Mouse (Mus musculus): ENCODE results near the gene Sulf2. TPM values are rescaled to one million over a fixed set of nuclear protein-coding genes. Genes with fewer than 3 reads are reported as not detected.
A peak's percentile ranks its signal among the peaks of the same experiment; 100 is the strongest.

Gene Sulf2
- polyA plus RNA-seq, 1 experiment from 2014 or later: 134 TPM

GRCm38 (mm10) chr2:166112986-166113385 is 42.5 kb downstream of the Sulf2 start:
- 0 out of 2 replicates have a peak, but pooled peaks cover 5% of the 10 kb centered on the region for H3K4me1 ChIP-seq (replicated peaks; ENCODE audit: control insufficient read depth, insufficient read depth, low read length)
- H3K9ac ChIP-seq (ENCODE audit: low read length): no peak overlapping the region
- no peak for DNase-seq (ENCODE audit: low spot score)
- no peak overlapping the region for H3K27ac ChIP-seq (ENCODE audit: low read depth)
- no peak overlapping the region for H3K4me3 ChIP-seq (ENCODE audit: low read depth, low read length)
- ATAC-seq (replicated peaks; ENCODE audit: low FRiP score, low TSS enrichment, low read depth): no peak
- H3K9me3 ChIP-seq (ENCODE audit: control insufficient read depth, low read length): no peaks in the 10 kb centered on the region
- WGBS: 86% methylated on average over 11 of the region's 11 CpGs
- no peak overlapping the region for H3K4me2 ChIP-seq (ENCODE audit: low read length)
- H3K36me3 ChIP-seq (ENCODE audit: control insufficient read depth, insufficient read depth, low read length): peaks cover 48% of the 10 kb centered on the region
- H3K27me3 ChIP-seq (replicated peaks; ENCODE audit: control insufficient read depth, insufficient read depth, low read length): no peaks in the 10 kb centered on the region

GRCm38 (mm10) chr2:166111831-166112250 is 43.6 kb downstream of the Sulf2 start:
- peak; percentile 45 for ATAC-seq (replicated peaks; ENCODE audit: low FRiP score, low TSS enrichment, low read depth)
- H3K36me3 ChIP-seq (ENCODE audit: control insufficient read depth, insufficient read depth, low read length): peaks cover 44% of the 10 kb centered on the region
- no peaks in the 10 kb centered on the region for H3K9me3 ChIP-seq (ENCODE audit: control insufficient read depth, low read length)
- H3K4me2 ChIP-seq (ENCODE audit: low read length): no peak overlapping the region
- peaks cover 5% of the 10 kb centered on the region; the same call in 1 of the 2 replicates for H3K4me1 ChIP-seq (replicated peaks; ENCODE audit: control insufficient read depth, insufficient read depth, low read length)
- H3K27ac ChIP-seq (ENCODE audit: low read depth): no peak overlapping the region
- WGBS: 58% methylated on average over 10 of the region's 10 CpGs
- no peak overlapping the region for H3K4me3 ChIP-seq (ENCODE audit: low read depth, low read length)
- no peaks in the 10 kb centered on the region for H3K27me3 ChIP-seq (replicated peaks; ENCODE audit: control insufficient read depth, insufficient read depth, low read length)
- no peak for DNase-seq (ENCODE audit: low spot score)
- H3K9ac ChIP-seq (ENCODE audit: low read length): no peak overlapping the region

- Histone ChIP-seq H3K4me3 (ENCODE audit: low read depth, low read length) (no peak overlapping the region), H3K4me1 (replicated peaks; ENCODE audit: control insufficient read depth, insufficient read depth, low read length) (peaks cover 10% of the 10 kb centered on the region; the same call in 1 of the 2 replicates), H3K27ac (ENCODE audit: low read depth) (no peak overlapping the region), H3K4me2 (ENCODE audit: low read length) (no peak overlapping the region), H3K27me3 (replicated peaks; ENCODE audit: control insufficient read depth, insufficient read depth, low read length) (no peaks in the 10 kb centered on the region), H3K36me3 (ENCODE audit: control insufficient read depth, insufficient read depth, low read length) (peaks cover 38% of the 10 kb centered on the region), H3K9ac (ENCODE audit: low read length) (no peak overlapping the region), H3K9me3 (ENCODE audit: control insufficient read depth, low read length) (no peaks in the 10 kb centered on the region)
- WGBS: 62% methylated on average over 2 of the region's 2 CpGs
- DNase-seq (ENCODE audit: low spot score): no peak
- peak; percentile 17; the same call in 1 of the 2 replicates for ATAC-seq (replicated peaks; ENCODE audit: low FRiP score, low TSS enrichment, low read depth)
These were observed 44.2 kb downstream of the Sulf2 start for GRCm38 (mm10) chr2:166111238-166111637.

- DNase-seq (ENCODE audit: low spot score) (no peak), ATAC-seq (replicated peaks; ENCODE audit: low FRiP score, low TSS enrichment, low read depth) (no peak)
- no peak overlapping the region for H3K9ac ChIP-seq (ENCODE audit: low read length)
- H3K4me1 ChIP-seq (replicated peaks; ENCODE audit: control insufficient read depth, insufficient read depth, low read length): peaks cover 10% of the 10 kb centered on the region; the same call in 1 of the 2 replicates
- WGBS: 86% methylated on average over 8 of the region's 8 CpGs
- no peak overlapping the region for H3K4me2 ChIP-seq (ENCODE audit: low read length)
- H3K9me3 ChIP-seq (ENCODE audit: control insufficient read depth, low read length): no peaks in the 10 kb centered on the region
- no peaks in the 10 kb centered on the region for H3K27me3 ChIP-seq (replicated peaks; ENCODE audit: control insufficient read depth, insufficient read depth, low read length)
- no peak overlapping the region for H3K27ac ChIP-seq (ENCODE audit: low read depth)
- H3K36me3 ChIP-seq (ENCODE audit: control insufficient read depth, insufficient read depth, low read length): peaks cover 33% of the 10 kb centered on the region
- H3K4me3 ChIP-seq (ENCODE audit: low read depth, low read length): no peak overlapping the region
These were observed 44.7 kb downstream of the Sulf2 start for GRCm38 (mm10) chr2:166110764-166111163.

GRCm38 (mm10) chr2:166108326-166108725 is 47.1 kb downstream of the Sulf2 start:
- WGBS: 32% methylated on average over 4 of the region's 4 CpGs
- Histone ChIP-seq H3K4me1 (replicated peaks; ENCODE audit: control insufficient read depth, insufficient read depth, low read length) (peaks cover 18% of the 10 kb centered on the region; the same call in 1 of the 2 replicates), H3K9me3 (ENCODE audit: control insufficient read depth, low read length) (no peaks in the 10 kb centered on the region), H3K36me3 (ENCODE audit: control insufficient read depth, insufficient read depth, low read length) (peaks cover 22% of the 10 kb centered on the region), H3K27ac (ENCODE audit: low read depth) (no peak overlapping the region), H3K9ac (ENCODE audit: low read length) (no peak overlapping the region), H3K4me2 (ENCODE audit: low read length) (no peak overlapping the region), H3K27me3 (replicated peaks; ENCODE audit: control insufficient read depth, insufficient read depth, low read length) (no peaks in the 10 kb centered on the region), H3K4me3 (ENCODE audit: low read depth, low read length) (no peak overlapping the region)
- DNase-seq (ENCODE audit: low spot score): peak; percentile 93
- no peak for ATAC-seq (replicated peaks; ENCODE audit: low FRiP score, low TSS enrichment, low read depth)

GRCm38 (mm10) chr2:166107911-166108310 is 47.6 kb downstream of the Sulf2 start:
- H3K9ac ChIP-seq (ENCODE audit: low read length): no peak overlapping the region
- DNase-seq (ENCODE audit: low spot score) (no peak), ATAC-seq (replicated peaks; ENCODE audit: low FRiP score, low TSS enrichment, low read depth) (no peak)
- no peak overlapping the region for H3K4me2 ChIP-seq (ENCODE audit: low read length)
- peaks cover 22% of the 10 kb centered on the region for H3K36me3 ChIP-seq (ENCODE audit: control insufficient read depth, insufficient read depth, low read length)
- WGBS: 77% methylated on average over 5 of the region's 5 CpGs
- H3K4me3 ChIP-seq (ENCODE audit: low read depth, low read length): no peak overlapping the region
- H3K27ac ChIP-seq (ENCODE audit: low read depth): no peak overlapping the region
- no peaks in the 10 kb centered on the region for H3K27me3 ChIP-seq (replicated peaks; ENCODE audit: control insufficient read depth, insufficient read depth, low read length)
- H3K4me1 ChIP-seq (replicated peaks; ENCODE audit: control insufficient read depth, insufficient read depth, low read length): peaks cover 18% of the 10 kb centered on the region; the same call in 1 of the 2 replicates
- H3K9me3 ChIP-seq (ENCODE audit: control insufficient read depth, low read length): no peaks in the 10 kb centered on the region

- Histone ChIP-seq H3K27me3 (replicated peaks; ENCODE audit: control insufficient read depth, insufficient read depth, low read length) (no peaks in the 10 kb centered on the region), H3K27ac (ENCODE audit: low read depth) (peak overlapping the region; percentile 67), H3K9ac (ENCODE audit: low read length) (no peak overlapping the region), H3K4me1 (replicated peaks; ENCODE audit: control insufficient read depth, insufficient read depth, low read length) (peaks cover 13% of the 10 kb centered on the region; the same call in 1 of the 2 replicates), H3K9me3 (ENCODE audit: control insufficient read depth, low read length) (no peaks in the 10 kb centered on the region), H3K4me3 (ENCODE audit: low read depth, low read length) (no peak overlapping the region), H3K4me2 (ENCODE audit: low read length) (no peak overlapping the region), H3K36me3 (ENCODE audit: control insufficient read depth, insufficient read depth, low read length) (peaks cover 19% of the 10 kb centered on the region)
- ATAC-seq (replicated peaks; ENCODE audit: low FRiP score, low TSS enrichment, low read depth) (no peak), DNase-seq (ENCODE audit: low spot score) (no peak)
- WGBS: 34% methylated on average over 2 of the region's 2 CpGs
These were observed 48.8 kb downstream of the Sulf2 start for GRCm38 (mm10) chr2:166106631-166107030.

GRCm38 (mm10) chr2:166105911-166106310 is 49.6 kb downstream of the Sulf2 start:
- 46% methylated on average over 9 of the region's 9 CpGs for WGBS

GRCm38 (mm10) chr2:166102893-166103292 is 52.6 kb downstream of the Sulf2 start:
- Histone ChIP-seq H3K27ac (ENCODE audit: low read depth) (no peak overlapping the region), H3K4me3 (ENCODE audit: low read depth, low read length) (no peak overlapping the region), H3K27me3 (replicated peaks; ENCODE audit: control insufficient read depth, insufficient read depth, low read length) (no peaks in the 10 kb centered on the region), H3K9ac (ENCODE audit: low read length) (no peak overlapping the region), H3K9me3 (ENCODE audit: control insufficient read depth, low read length) (no peaks in the 10 kb centered on the region), H3K4me1 (replicated peaks; ENCODE audit: control insufficient read depth, insufficient read depth, low read length) (peaks cover 13% of the 10 kb centered on the region; the same call in 1 of the 2 replicates), H3K36me3 (ENCODE audit: control insufficient read depth, insufficient read depth, low read length) (peaks cover 10% of the 10 kb centered on the region; the same call in 1 of the 2 replicates), H3K4me2 (ENCODE audit: low read length) (no peak overlapping the region)
- ATAC-seq (replicated peaks; ENCODE audit: low FRiP score, low TSS enrichment, low read depth) (no peak), DNase-seq (ENCODE audit: low spot score) (no peak)
- WGBS: 68% methylated on average over 7 of the region's 7 CpGs

More at GRCm38 (mm10) chr2:166105911-166106310, 49.6 kb downstream of the Sulf2 start:
- H3K9ac ChIP-seq (ENCODE audit: low read length): no peak overlapping the region
- H3K27me3 ChIP-seq (replicated peaks; ENCODE audit: control insufficient read depth, insufficient read depth, low read length): no peaks in the 10 kb centered on the region
- peaks cover 19% of the 10 kb centered on the region for H3K36me3 ChIP-seq (ENCODE audit: control insufficient read depth, insufficient read depth, low read length)
- peaks cover 13% of the 10 kb centered on the region; the same call in 1 of the 2 replicates for H3K4me1 ChIP-seq (replicated peaks; ENCODE audit: control insufficient read depth, insufficient read depth, low read length)
- no peak overlapping the region for H3K4me2 ChIP-seq (ENCODE audit: low read length)
- ATAC-seq (replicated peaks; ENCODE audit: low FRiP score, low TSS enrichment, low read depth) (peak; percentile 22; the same call in 1 of the 2 replicates), DNase-seq (ENCODE audit: low spot score) (no peak)
- H3K27ac ChIP-seq (ENCODE audit: low read depth): peak overlapping the region; percentile 67; the same call in 1 of the 2 replicates
- H3K4me3 ChIP-seq (ENCODE audit: low read depth, low read length): no peak overlapping the region
- H3K9me3 ChIP-seq (ENCODE audit: control insufficient read depth, low read length): no peaks in the 10 kb centered on the region
